Mouse (Mus musculus) midbrain, embryonic 10.5 days (tissue): ENCODE results near the gene Bnip1. TPM values are rescaled to one million over a fixed set of nuclear protein-coding genes. Genes with fewer than 3 reads are reported as not detected.

Source experiments
- DNase-seq: peaks from one replicate; pipeline ENCODE4 v3.0.0-alpha.2; 2017; ENCODE audit warnings: low spot score
- H3K27ac ChIP-seq: fragments of 300-500 bp; sonication (generic); replicated peaks from 2 replicates; pipeline ENCODE4 v1.5.1; 2016; ENCODE audit warnings: mild to moderate bottlenecking
- H3K27me3 ChIP-seq: fragments of 300-500 bp; sonication (generic); 2 replicates; pipeline ENCODE4 v1.6.1; 2016; ENCODE audit warnings: low read depth, mild to moderate bottlenecking; ENCODE audit not compliant: poor library complexity, severe bottlenecking
- H3K36me3 ChIP-seq: fragments of 300-500 bp; sonication (generic); 2 replicates; pipeline ENCODE4 v1.6.1; 2016; ENCODE audit warnings: mild to moderate bottlenecking, moderate library complexity
- H3K4me1 ChIP-seq: fragments of 300-500 bp; sonication (generic); 2 replicates; pipeline ENCODE4 v1.6.1; 2016
- H3K4me3 ChIP-seq: fragments of 300-500 bp; sonication (generic); 2 replicates; pipeline ENCODE4 v1.5.1; 2016; ENCODE audit warnings: mild to moderate bottlenecking, moderate library complexity
- H3K9me3 ChIP-seq: fragments of 300-500 bp; sonication (generic); replicated peaks from 2 replicates; pipeline ENCODE4 v1.6.1; 2016; ENCODE audit warnings: mild to moderate bottlenecking
- WGBS: fragments of 180-500 bp; shearing (Covaris S2); methylation state at CpG from one replicate; pipeline ENCODE4 v1.1.7; 2016; 5-methylcytosine and 5-hydroxymethylcytosine counted together
- polyA plus RNA-seq: library from polyadenylated mRNA; unstranded; fragments of >200 nt; fragmentation: Nextera tagmentation; extraction: Ambion mirVana; gene quantifications from 2 replicates; pipeline ENCODE4 v1.2.1, GENCODE M21; 2016

Gene Bnip1
- polyA plus RNA-seq, 1 experiment from 2014 or later = 48.9 TPM

DNA sequence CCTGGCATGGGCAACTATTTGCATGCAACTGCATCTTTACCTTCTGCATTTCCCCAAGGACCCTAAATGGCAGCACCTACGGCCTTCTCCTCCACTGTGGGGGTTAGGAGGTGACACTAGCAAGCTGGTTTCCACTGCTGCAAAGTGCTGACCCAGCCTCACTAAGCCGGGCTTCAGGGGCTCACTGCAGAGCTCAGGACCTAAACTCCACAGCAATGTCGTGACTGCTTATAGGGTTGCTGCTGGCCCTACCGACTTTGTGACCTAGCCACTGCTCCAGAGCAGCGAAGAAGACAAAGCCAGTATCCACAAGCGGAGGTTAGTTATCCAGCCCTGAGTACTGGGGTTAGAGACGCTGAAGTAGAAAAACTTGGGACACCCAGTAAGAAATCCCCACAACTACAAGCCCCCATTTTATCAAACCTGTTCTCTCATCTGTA is 56.7 kb downstream of the Bnip1 start:
- no peaks in the 10 kb centered on the region for H3K9me3 ChIP-seq
- peak; percentile 39 for DNase-seq
- peaks cover 97% of the 10 kb centered on the region for H3K27me3 ChIP-seq
- no peak overlapping the region for H3K4me3 ChIP-seq
- H3K4me1 ChIP-seq = peaks cover 15% of the 10 kb centered on the region
- 1% methylated on average over 7 of the region's 7 CpGs for WGBS
- no peaks in the 10 kb centered on the region for H3K36me3 ChIP-seq
- no peak overlapping the region for H3K27ac ChIP-seq

DNA sequence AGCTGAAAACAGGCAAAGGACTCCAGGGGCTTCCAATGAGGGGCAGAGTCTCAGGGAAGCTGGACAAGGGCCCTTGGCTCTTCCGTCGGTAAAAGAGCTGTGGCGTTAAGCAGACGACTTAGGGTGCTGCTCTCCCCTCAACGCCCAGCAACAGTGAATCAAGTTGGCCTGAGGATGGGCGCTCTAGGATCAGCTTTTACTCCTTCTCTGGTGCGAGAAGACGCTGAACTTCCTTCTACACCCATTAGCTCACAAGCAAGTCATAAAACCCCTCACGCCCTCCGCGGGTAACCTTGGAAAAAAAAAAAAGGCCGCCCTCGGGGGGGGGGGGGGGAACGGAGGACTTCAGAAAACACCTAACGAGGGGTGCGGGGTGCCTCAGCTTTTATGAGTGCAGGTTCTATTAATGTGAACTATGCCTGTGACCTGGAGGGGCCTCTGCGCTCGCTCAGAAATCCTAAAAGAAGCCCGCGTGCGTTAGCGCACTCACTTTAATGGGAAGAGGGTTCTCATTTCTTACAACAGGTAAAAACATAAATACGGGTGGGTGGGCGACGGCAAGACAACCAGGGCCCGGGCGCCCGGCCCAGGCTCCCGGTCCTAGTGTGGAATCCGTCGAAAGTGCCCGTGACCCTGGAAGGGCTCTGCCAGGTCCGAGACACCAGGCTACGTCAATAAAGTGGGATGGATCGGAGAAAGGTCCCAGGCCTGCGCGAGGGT is 57.5 kb downstream of the Bnip1 start:
- no peaks in the 10 kb centered on the region for H3K9me3 ChIP-seq
- WGBS = under 1% methylated on average over 37 of the region's 37 CpGs
- peak; percentile 27 for DNase-seq
- H3K27ac ChIP-seq = no peak overlapping the region
- H3K4me1 ChIP-seq = peaks cover 15% of the 10 kb centered on the region
- H3K4me3 ChIP-seq = no peak overlapping the region
- H3K36me3 ChIP-seq = no peaks in the 10 kb centered on the region
- H3K27me3 ChIP-seq = peaks cover 100% of the 10 kb centered on the region

DNA sequence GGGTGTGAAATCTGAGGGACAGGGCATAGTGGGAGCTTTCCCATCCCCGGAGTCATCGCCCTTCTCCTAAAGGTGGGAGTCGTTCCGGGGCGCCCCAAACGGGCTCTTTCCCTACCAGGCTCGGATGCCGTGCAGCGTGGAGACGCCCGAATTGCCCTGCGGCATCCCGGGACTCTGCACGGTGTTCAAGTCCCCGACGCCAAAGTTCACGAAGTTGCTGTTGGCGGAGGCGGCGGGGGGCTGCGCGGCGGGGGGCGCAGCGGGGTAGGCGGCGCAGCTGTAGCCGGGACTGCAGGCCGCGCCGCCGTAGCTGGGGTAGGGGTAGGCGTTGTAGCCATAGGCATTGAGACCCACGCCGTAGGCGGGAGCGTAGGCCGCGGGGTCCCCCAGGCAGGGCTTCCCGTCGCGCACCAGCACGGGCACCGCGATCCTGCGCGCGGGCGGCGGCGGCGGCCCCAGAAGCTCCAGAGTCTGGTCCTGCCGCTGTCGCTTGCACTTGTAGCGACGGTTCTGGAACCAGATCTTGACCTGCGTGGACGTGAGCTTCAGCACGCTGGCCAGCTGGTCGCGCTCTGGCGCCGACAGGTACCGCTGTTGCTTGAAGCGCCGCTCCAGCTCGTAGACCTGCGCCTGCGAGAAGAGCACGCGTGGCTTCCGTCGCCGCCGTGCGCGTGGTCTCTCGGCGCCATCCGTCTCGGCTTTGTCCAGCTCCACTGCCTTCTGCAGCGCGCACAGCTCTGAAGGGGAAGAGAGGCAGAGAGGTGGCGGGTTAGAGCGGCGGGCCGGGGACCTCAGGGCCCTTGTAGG is 58.2 kb downstream of the Bnip1 start:
- DNase-seq = peak; percentile 49
- Histone ChIP-seq H3K27ac (no peak overlapping the region), H3K4me1 (peaks cover 15% of the 10 kb centered on the region), H3K4me3 (peak overlapping the region; percentile 18), H3K9me3 (no peaks in the 10 kb centered on the region), H3K36me3 (no peaks in the 10 kb centered on the region), H3K27me3 (peaks cover 100% of the 10 kb centered on the region)
- WGBS = under 1% methylated on average over 86 of the region's 87 CpGs

DNA sequence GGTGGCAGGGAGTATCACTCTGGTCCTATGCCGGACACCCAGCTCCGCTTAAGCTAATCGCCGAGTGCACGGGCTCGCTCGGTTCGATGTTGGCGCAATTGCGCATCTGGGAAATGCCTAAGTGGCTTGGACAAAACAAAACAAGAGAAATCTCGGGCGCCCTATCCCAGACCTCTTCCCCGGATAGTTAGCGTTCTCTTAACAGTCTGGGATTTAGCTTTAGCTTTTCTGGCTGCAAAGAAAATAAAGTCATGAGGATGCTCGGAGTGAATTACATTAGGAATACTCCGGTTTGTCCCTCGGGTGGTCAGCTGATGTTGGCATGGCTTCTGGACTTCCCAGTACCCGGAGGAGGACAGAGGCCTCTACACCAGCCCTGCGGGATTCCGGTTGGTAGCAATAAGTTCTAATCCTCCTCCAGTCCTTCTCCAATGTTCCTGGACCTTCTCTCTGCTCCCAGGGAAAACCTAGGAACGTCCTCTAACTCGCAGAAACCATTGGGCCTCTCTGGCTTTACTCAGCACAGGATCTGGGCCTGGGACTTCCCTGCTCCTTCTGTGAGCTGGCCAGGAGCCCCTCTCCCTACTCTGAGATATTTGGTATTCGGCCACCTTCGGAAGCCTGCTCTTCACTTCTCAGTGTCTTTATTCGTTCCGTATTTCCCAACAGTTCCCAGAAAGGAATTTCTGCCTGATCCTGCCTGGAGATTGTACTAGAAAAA is 59.0 kb downstream of the Bnip1 start:
- DNase-seq = peak; percentile 33
- peak overlapping the region; percentile 18; the same call in 1 of the 2 replicates for H3K4me3 ChIP-seq
- H3K4me1 ChIP-seq = peaks cover 22% of the 10 kb centered on the region
- peaks cover 100% of the 10 kb centered on the region for H3K27me3 ChIP-seq
- no peaks in the 10 kb centered on the region for H3K36me3 ChIP-seq
- no peaks in the 10 kb centered on the region for H3K9me3 ChIP-seq
- no peak overlapping the region for H3K27ac ChIP-seq
- WGBS = under 1% methylated on average over 26 of the region's 26 CpGs

DNA sequence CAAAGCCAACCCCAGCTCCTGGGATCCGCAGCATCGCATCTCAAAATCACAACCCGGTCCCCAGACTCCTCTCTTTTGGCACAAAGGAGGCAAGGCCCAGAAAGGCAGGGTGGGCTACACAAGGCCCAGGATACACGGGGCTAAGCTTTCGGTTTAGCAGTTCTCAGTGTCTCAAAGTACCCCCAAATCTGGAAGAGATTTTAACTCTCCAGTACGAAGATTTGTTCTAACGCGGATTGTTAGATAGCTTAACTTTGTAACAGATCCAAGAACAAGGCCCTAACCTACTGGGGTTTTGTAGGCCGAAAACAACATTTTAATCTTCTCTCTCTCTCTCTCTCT is 59.5 kb downstream of the Bnip1 start:
- no peak for DNase-seq
- Histone ChIP-seq H3K9me3 (no peaks in the 10 kb centered on the region), H3K4me1 (peaks cover 22% of the 10 kb centered on the region), H3K27ac (no peak overlapping the region), H3K4me3 (no peak overlapping the region), H3K27me3 (peaks cover 100% of the 10 kb centered on the region), H3K36me3 (no peaks in the 10 kb centered on the region)
- 2% methylated on average over 9 of the region's 9 CpGs for WGBS

DNA sequence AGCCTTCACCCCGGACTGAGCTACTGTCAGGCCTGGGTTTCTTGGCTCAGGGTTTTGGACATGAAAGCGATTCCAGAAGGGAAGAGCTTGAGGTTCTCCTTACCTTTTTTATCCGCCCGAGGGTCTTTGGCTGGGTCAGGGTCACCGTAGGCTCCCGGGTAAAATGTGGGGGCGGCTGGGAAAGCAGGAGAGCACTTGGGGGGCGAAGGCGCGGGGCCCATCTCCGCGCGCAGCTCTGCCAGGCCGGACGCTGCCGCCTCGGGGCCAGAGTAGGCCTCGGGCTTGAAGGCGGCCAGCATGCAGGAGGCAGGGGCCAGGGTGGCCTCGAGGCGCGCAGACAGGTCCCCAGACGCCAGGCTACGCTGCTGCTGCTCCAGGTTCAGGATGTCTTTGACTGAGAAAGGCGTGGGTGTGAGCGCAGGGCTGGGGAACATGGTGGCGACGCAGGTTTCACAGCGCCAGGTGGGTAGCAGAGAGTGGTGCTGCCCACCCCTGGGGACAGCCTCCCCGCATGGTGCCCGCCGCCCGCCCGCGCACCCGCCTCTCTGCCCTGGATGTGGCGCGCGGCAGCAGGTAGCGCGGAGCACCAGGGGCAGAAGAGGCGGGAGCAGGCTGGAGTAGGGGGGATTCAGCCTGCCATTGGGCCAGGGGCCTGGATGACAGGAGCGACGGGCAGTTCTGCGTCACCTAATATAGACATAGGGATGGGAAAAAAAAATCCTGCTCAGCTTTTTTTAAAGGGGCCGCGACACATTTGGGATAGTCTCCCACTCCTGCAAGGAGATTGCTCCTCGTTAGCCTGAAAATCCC is 60.3 kb downstream of the Bnip1 start:
- H3K9me3 ChIP-seq = no peaks in the 10 kb centered on the region
- H3K36me3 ChIP-seq = no peaks in the 10 kb centered on the region
- peaks cover 100% of the 10 kb centered on the region for H3K27me3 ChIP-seq
- H3K4me1 ChIP-seq = peaks cover 22% of the 10 kb centered on the region
- peak; percentile 38 for DNase-seq
- no peak overlapping the region for H3K27ac ChIP-seq
- WGBS = under 1% methylated on average over 48 of the region's 48 CpGs
- peak overlapping the region; percentile 27; the same call in 1 of the 2 replicates for H3K4me3 ChIP-seq

DNA sequence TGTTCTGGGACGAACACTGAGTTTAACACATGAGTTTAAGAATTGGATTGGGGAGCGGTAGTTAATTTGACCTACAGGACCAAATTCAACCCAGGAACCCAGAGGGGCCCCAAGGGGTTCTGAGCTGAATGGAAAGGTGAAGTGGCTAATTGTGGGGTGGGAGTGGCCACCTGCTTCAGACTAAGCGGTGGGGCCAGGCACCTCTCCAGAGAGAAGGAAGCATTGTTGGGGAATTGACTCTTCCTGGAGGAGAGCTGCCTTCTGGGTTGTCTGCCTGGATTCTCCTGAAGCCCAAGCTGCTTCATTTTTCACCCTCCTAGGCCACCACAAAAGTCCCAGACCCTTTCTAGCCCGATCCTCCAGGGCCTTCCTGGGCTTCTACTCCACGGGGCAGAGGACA is 61.1 kb downstream of the Bnip1 start:
- DNase-seq = no peak
- Histone ChIP-seq H3K27me3 (peaks cover 100% of the 10 kb centered on the region), H3K4me1 (peaks cover 22% of the 10 kb centered on the region), H3K27ac (no peak overlapping the region), H3K9me3 (no peaks in the 10 kb centered on the region), H3K4me3 (no peak overlapping the region), H3K36me3 (no peaks in the 10 kb centered on the region)
- WGBS = 0% methylated on average over 5 of the region's 5 CpGs

Other genes starting within 250 kb of the Bnip1 start
- gene Ergic1, start 219.6 kb upstream of the Bnip1 start, polyA plus RNA-seq = 104 and 113 TPM in 2 replicates
- gene Dusp1, start 218.9 kb upstream of the Bnip1 start, polyA plus RNA-seq = 21.7 and 28.8 TPM in 2 replicates
- gene Atp6v0e, start 117.8 kb upstream of the Bnip1 start, polyA plus RNA-seq = 117 and 122 TPM in 2 replicates
- 3.5 and 3.8 TPM in 2 replicates for gene Crebrf, start 65.4 kb upstream of the Bnip1 start, polyA plus RNA-seq
- not detected in 2 replicates for gene Nkx2-5, start 63.9 kb downstream of the Bnip1 start, polyA plus RNA-seq
- 10.6 and 12.1 TPM in 2 replicates for gene Kifc5b, start 136.0 kb downstream of the Bnip1 start, polyA plus RNA-seq
- gene Phf1, start 152.0 kb downstream of the Bnip1 start, polyA plus RNA-seq = 3.1 and 4.7 TPM in 2 replicates
- gene Cuta, start 158.5 kb downstream of the Bnip1 start, polyA plus RNA-seq = 175 and 179 TPM in 2 replicates
- gene Syngap1, start 160.2 kb downstream of the Bnip1 start, polyA plus RNA-seq = 1.5 TPM in 2 replicates
- 18.6 and 18.8 TPM in 2 replicates for gene Zbtb9, start 192.1 kb downstream of the Bnip1 start, polyA plus RNA-seq
- gene Bak1, start 247.9 kb downstream of the Bnip1 start, polyA plus RNA-seq = 2.8 and 3.4 TPM in 2 replicates